Mouse (Mus musculus) C2C12 (cell line): ENCODE measurements around the gene Gm42674. TPM values are rescaled to one million over a fixed set of nuclear protein-coding genes. Genes with fewer than 3 reads are reported as not detected.

ENCODE experiments used
- H3K27me3 ChIP-seq: one replicate; pipeline ENCODE4 v1.6.1; 2011; ENCODE audit not compliant: control insufficient read depth, insufficient read depth, insufficient read length
- H3K36me3 ChIP-seq: one replicate; pipeline ENCODE4 v1.6.1; 2011; ENCODE audit not compliant: control insufficient read depth, insufficient read depth
- H3K4me3 ChIP-seq: one replicate; pipeline ENCODE4 v1.5.1; 2011; ENCODE audit warnings: mild to moderate bottlenecking, control low read depth; ENCODE audit not compliant: poor library complexity, insufficient read depth, severe bottlenecking
- H3K79me2 ChIP-seq: one replicate; pipeline ENCODE4 v1.6.1; 2011; ENCODE audit not compliant: control insufficient read depth, insufficient read depth
- H3K79me3 ChIP-seq: one replicate; pipeline ENCODE4 v1.6.1; 2011; ENCODE audit warnings: low read depth, control low read depth
- H3ac ChIP-seq: one replicate; pipeline ENCODE3; 2011; ENCODE audit warnings: low read depth; ENCODE audit not compliant: control insufficient read depth, insufficient read length
- CEBPB ChIP-seq: IDR thresholded peaks from one replicate; pipeline ENCODE4 v1.6.1; 2011; ENCODE audit warnings: low read depth, mild to moderate bottlenecking, control low read depth, moderate library complexity
- CTCF ChIP-seq: IDR thresholded peaks from one replicate; pipeline ENCODE4 v1.5.1; 2011; ENCODE audit not compliant: control insufficient read depth, insufficient read depth, insufficient read length
- FOSL1 ChIP-seq: IDR thresholded peaks from one replicate; pipeline ENCODE4 v1.8.0; 2011; ENCODE audit warnings: mild to moderate bottlenecking, low read length; ENCODE audit not compliant: poor library complexity, insufficient read depth, severe bottlenecking
- MAX ChIP-seq: IDR thresholded peaks from one replicate; pipeline ENCODE4 v1.6.1; 2011; ENCODE audit warnings: mild to moderate bottlenecking, control low read depth
- MYOD1 ChIP-seq: IDR thresholded peaks from one replicate; pipeline ENCODE4 v1.6.1; 2011; ENCODE audit warnings: low read depth; ENCODE audit not compliant: control insufficient read depth, insufficient read length
- MYOG ChIP-seq: IDR thresholded peaks from one replicate; pipeline ENCODE4 v1.6.1; 2011; ENCODE audit not compliant: control insufficient read depth, insufficient read length; ENCODE audit errors: extremely low read depth
- USF1 ChIP-seq: IDR thresholded peaks from one replicate; pipeline ENCODE4 v1.6.1; 2011; ENCODE audit warnings: low read depth, mild to moderate bottlenecking, control low read depth, moderate library complexity
- polyA plus RNA-seq: library from polyadenylated mRNA; unstranded; fragments of >200 nt; fragmentation: generic; extraction: Trizol; gene quantifications from one replicate; pipeline ENCODE4 v1.2.1, GENCODE M21; 2012; ENCODE audit warnings: missing spikeins

The Gm42674 gene
- polyA plus RNA-seq, 1 experiment, result 1.5 TPM

DNA sequence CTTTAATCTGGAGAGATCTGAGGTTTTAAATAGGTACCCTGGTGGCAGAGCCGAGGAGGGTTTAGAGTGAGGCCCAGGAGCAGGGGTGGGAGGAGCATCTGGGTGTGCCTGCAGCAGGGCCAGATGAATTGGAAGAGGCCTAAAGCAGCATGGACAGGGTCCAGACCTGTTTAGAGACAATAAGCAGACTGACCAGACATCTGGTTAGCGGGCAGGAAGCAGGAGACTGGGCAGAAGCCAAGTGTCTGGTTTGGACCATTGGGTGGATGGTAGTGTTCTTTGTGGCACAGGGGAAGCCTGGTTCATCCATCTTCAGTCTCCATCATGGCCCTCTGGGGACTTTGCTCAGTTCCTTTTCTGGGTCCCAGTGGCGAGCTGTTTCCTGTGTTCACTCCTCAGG, 17.8 kb upstream of the Gm42674 start:
- Histone ChIP-seq H3K36me3 (no peaks in the 10 kb centered on the region), H3ac (no peak overlapping the region), H3K4me3 (no peak overlapping the region), H3K79me3 (no peaks in the 10 kb centered on the region), H3K27me3 (no peaks in the 10 kb centered on the region), H3K79me2 (no peaks in the 10 kb centered on the region)
- no peak for TF ChIP-seq CEBPB
- no peak for TF ChIP-seq MYOG
- TF ChIP-seq CTCF, result no peak
- TF ChIP-seq FOSL1, result no peak
- no peak for TF ChIP-seq MAX
- no peak for TF ChIP-seq USF1

GRCm38 (mm10) chr3:90585595-90585994, 16.1 kb upstream of the Gm42674 start:
- H3ac ChIP-seq, result no peak overlapping the region
- H3K4me3 ChIP-seq, result no peak overlapping the region
- TF ChIP-seq FOSL1 (peak; percentile 67), MYOD1 (peak; percentile 68), CTCF (peak; percentile 65), CEBPB (no peak), MAX (peak; percentile 71), USF1 (no peak), MYOG (no peak)
- no peaks in the 10 kb centered on the region for H3K79me2 ChIP-seq
- no peaks in the 10 kb centered on the region for H3K36me3 ChIP-seq
- no peaks in the 10 kb centered on the region for H3K27me3 ChIP-seq
- no peaks in the 10 kb centered on the region for H3K79me3 ChIP-seq

GRCm38 (mm10) chr3:90586016-90586643, 15.6 kb upstream of the Gm42674 start:
- TF ChIP-seq MAX, result peak; percentile 65
- no peak for TF ChIP-seq MYOD1
- TF ChIP-seq FOSL1, result no peak
- no peak for TF ChIP-seq CTCF
- no peak for TF ChIP-seq MYOG
- TF ChIP-seq USF1, result no peak
- Histone ChIP-seq H3K4me3 (no peak overlapping the region), H3K79me2 (no peaks in the 10 kb centered on the region), H3ac (peak overlapping the region; percentile 38), H3K36me3 (no peaks in the 10 kb centered on the region), H3K79me3 (no peaks in the 10 kb centered on the region), H3K27me3 (no peaks in the 10 kb centered on the region)

GRCm38 (mm10) chr3:90586906-90587305, 14.8 kb upstream of the Gm42674 start:
- Histone ChIP-seq H3K27me3 (no peaks in the 10 kb centered on the region), H3K79me2 (no peaks in the 10 kb centered on the region), H3ac (peak overlapping the region; percentile 48), H3K36me3 (no peaks in the 10 kb centered on the region), H3K4me3 (no peak overlapping the region), H3K79me3 (no peaks in the 10 kb centered on the region)
- TF ChIP-seq MYOD1 (peak; percentile 79), MYOG (no peak), FOSL1 (peak; percentile 93), MAX (peak; percentile 47)

DNA sequence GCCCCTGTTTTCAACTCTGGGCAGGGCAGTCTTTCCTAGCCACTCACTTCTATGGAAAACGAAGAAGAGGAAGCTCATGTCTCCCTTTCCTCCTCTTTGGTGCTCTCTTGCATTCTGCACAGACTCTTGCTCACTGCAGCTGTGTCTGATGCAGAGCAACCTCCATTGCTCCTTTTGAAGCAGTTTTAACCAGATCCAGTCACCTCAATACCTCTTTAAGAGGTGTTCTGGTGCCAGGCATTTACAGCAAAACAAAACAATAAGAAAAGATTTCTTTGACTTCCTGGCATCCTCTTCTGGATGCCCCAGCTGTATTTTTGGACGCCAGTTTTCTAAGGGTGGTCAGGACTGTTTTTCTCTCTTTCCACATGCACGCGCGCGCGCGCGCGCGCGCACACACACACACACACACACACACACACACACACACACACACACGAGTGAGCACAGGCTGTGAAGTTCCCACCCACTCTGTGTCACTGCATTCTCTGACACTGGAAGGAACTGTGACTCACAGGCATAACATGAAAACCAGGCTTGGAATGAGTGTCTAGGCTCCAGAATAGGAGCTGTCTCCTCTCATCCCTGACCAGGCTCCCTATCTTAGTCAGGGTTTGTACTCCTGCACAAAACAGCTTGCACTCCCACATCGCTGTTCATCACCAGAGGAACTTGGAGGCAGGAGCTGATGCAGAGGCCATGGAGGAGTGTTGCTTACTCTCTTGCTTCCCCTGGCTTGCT, 14.2 kb upstream of the Gm42674 start:
- H3K36me3 ChIP-seq, result no peaks in the 10 kb centered on the region
- no peak overlapping the region for H3K4me3 ChIP-seq
- H3K27me3 ChIP-seq, result no peaks in the 10 kb centered on the region
- TF ChIP-seq MYOG (no peak), CEBPB (no peak), MYOD1 (peak; percentile 15), MAX (peak; percentile 80), CTCF (no peak), USF1 (no peak), FOSL1 (peak; percentile 55)
- no peaks in the 10 kb centered on the region for H3K79me2 ChIP-seq
- no peaks in the 10 kb centered on the region for H3K79me3 ChIP-seq
- H3ac ChIP-seq, result peak overlapping the region; percentile 48

DNA sequence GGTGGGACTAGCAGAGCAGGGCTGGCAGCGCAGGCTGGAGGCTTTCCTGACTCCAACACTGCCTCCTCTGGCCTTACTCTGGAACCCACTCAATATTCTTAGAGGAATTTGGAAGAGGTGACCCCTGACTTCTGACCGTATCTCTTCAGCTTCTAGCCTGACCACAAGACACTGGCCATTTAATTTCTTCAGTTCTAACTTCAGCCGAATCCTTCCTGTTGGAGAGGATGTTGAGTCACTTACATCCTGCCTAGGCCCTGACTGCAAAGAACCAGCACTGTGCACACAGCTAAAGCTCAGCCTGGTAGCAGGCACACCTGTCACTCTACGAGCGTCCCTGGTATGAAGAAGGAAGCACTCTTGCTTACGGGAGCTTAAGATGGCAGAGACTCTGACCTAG, 12.3 kb upstream of the Gm42674 start:
- Histone ChIP-seq H3K4me3 (no peak overlapping the region), H3K79me3 (no peaks in the 10 kb centered on the region), H3ac (no peak overlapping the region), H3K36me3 (no peaks in the 10 kb centered on the region), H3K27me3 (no peaks in the 10 kb centered on the region), H3K79me2 (no peaks in the 10 kb centered on the region)
- TF ChIP-seq FOSL1, result no peak
- no peak for TF ChIP-seq CEBPB
- TF ChIP-seq MYOG, result no peak
- TF ChIP-seq MAX, result no peak
- TF ChIP-seq MYOD1, result peak; percentile 85
